Mouse (Mus musculus) liver, adult (tissue): ENCODE results near the gene Pigp.

Experiments used
- GATA4 ChIP-seq: IDR thresholded peaks from 2 replicates; pipeline ENCODE4 v1.6.1; 2014; ENCODE audit warnings: mild to moderate bottlenecking, low read length; ENCODE audit not compliant: insufficient replicate concordance

Gene Pigp

GRCm38 (mm10) chr16:94311931-94312330, 59.7 kb downstream of the Pigp start:
- TF ChIP-seq GATA4: no peak

DNA sequence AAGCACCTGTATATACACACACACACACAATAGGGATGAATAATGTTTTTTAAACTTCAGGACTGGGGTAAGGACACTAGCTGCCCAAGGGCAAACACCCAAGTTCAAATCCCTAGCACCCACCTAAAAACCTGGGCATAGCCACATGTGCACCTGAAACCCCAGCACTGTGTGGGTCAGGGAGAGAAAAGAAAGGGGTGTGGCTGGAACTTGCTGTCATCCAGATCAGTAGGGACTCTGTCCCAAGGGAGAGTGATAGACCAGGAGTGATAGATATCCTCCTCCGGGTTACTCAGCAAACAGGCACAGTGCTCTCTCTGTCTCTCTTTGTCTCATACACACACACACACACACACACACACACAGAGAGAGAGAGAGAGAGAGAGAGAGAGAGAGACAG, 60.2 kb downstream of the Pigp start:
- TF ChIP-seq GATA4: no peak

GRCm38 (mm10) chr16:94309025-94309424, 62.6 kb downstream of the Pigp start:
- no peak for TF ChIP-seq GATA4
